Mouse (Mus musculus): ENCODE data around the gene Cpn1. TPM values are rescaled to one million over a fixed set of nuclear protein-coding genes. Genes with fewer than 3 reads are reported as not detected.
A peak's percentile ranks its signal among the peaks of the same experiment; 100 is the strongest.
"Not testable (repeated sequence)": the region's sequence is repeated elsewhere in the genome, so short reads cannot be mapped to it uniquely, and the experiment has no call there.

Cpn1 gene
- total RNA-seq, 1 experiment from 2014 or later = not detected

DNA sequence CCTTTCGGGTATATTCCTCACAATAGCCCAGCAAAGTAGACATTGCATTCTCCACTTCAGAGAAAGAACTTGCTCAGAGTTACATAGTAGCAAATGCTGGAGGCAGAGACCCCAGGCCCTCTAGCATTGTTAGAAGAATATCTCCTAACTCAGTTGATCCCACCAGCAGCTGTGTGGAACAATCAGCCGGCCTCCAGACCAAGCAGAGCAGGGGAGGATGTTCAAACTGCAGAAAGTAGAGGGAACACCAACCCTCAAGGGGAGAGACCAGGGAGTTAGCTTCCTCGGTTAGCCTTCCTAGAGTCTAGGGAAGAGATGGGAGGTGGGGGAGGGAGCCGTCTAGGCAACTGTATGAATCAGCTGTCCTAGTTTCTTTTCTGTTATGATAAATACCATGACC lies 6.1 kb upstream of the Cpn1 start:
- ATAC-seq (replicated peaks; ENCODE audit: low read depth, poor library complexity, severe bottlenecking) = no peak

DNA sequence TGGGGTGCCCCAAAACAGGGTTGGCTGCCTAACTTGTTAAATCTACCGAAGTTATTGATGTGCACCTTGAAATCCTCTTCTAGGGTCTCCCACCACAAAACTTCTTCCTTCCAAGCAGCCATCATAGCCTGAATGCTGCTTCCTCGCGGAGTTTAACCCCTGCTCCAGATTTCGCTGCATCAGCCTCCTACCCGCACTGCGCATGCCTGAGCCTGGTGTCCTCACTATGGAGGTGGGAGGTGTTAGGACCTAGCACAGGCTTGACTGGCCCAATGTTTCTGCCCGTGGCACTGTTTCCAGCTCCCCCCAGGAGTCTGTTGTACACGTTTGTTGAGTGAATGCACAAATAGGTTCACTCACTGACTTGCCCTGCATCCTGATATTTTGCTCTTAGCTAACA lies 4.0 kb upstream of the Cpn1 start:
- no peak for ATAC-seq (replicated peaks; ENCODE audit: low read depth, poor library complexity, severe bottlenecking)

DNA sequence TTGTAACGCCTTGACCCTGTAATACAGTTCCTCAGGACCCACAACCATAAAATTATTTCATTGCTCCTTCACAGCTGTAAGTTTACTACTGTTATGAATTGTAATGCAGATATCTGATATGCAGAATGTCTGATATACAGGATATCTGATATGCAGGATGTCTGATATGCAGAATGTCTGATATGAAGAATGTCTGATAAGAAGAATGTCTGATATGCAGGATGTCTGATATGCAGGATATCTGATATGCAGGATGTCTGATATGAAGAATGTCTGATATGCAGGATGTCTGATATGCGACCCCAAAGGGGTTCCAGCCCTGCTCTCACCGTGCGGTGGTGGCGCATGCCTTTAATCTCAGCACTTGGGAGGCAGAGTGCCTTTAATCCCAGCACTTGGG lies 4.4 kb downstream of the Cpn1 start:
- ATAC-seq (replicated peaks; ENCODE audit: low read depth, poor library complexity, severe bottlenecking) = no peak

DNA sequence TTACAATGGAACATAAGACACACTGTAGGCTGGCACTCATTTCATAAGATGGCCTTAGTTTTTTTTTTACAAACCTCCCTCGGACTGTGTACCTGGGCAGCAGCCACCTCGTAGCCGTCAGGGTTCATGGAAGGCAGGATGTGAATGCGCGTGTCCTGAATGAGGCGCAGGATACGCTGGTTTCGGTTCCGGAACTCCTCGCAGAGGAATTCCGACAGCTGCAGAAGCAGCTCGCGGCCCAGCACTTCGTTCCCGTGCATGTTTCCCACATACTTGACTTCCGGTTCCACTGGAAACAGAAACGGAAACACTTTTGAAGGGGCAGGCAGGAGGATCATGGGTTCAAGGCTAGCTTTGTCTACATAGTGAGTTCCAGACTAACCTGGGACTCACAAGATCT lies 5.6 kb downstream of the Cpn1 start:
- ATAC-seq (replicated peaks; ENCODE audit: low read depth, poor library complexity, severe bottlenecking) = no peak

DNA sequence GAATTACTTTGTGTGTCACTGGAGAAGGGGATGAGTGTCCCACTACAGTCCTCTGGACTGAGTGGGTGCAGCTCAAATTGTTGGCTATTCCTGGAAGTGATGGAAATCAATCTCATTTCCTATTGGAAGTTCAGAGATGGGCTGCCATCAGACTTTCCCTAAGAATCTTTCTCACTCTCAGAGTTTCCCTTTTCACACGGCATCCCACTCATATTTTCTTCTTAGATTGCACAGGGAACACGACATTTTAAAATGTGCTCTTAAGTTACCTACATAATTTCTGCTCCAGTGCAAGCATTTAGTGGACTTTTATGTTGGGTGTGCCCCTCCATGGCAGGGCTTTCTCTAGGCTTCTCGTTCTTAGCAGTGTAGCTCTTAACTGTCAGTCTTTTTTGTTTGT lies 8.6 kb downstream of the Cpn1 start:
- ATAC-seq (replicated peaks; ENCODE audit: low read depth, poor library complexity, severe bottlenecking) = no peak

DNA sequence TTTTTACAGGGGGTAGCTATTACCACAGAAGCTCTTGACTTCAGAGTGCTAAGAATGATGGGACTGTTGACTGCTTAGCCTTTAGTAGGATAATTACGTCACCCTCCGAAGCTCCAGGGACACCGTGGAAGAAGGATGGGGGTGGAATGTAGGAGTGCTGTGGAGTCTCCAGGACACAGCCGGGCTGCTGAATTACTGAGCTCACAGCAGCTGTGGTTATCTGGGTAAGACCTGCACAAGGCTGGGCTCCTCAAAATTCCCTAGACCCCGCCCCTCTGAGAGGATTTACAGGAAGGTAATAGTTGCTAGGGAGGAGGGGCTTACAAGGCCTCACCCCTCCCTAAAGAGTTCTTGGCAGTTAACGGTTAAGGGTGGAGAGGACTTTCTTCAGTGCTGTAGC lies 9.7 kb downstream of the Cpn1 start:
- ATAC-seq (replicated peaks; ENCODE audit: low read depth, poor library complexity, severe bottlenecking) = no peak

DNA sequence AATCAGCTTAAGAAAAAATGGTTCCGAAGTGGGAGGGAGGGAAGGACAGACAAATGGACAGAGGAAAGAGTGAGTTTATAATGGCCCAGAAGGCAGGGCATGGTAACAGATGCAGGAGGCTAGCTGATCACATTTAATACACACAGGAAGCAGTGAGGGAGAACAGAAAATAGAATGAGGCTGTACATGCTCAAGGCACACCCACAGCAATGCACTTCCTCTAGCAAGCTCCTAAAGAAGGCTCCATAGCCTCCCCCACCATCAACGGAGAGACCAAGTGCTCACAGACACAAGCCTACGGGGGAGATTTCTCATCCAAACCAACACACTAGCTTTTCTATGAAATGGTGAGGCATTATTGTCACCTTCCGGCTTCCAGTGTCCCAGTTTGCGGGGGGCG lies 12.1 kb downstream of the Cpn1 start:
- ATAC-seq (replicated peaks; ENCODE audit: low read depth, poor library complexity, severe bottlenecking) = no peak

DNA sequence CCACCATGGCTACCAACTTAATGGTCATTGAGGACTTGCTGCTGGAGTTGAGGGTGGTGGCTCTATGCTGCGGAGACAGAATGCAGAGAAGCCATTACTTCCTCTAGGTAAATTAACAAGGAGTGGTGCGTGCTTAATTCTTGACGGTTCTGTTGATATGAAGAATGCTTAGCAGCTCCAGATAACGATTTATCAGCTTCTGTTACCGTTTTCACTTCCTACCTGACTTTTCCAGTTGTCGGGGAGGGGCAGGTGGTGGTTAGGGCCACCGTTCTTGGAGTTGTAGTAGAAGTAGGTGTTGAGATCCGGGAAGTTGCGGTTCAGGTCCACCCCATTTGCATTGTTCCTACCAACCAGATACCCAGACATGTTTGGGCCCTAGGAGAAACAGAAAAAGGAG lies 12.6 kb downstream of the Cpn1 start:
- no peak for ATAC-seq (replicated peaks; ENCODE audit: low read depth, poor library complexity, severe bottlenecking)

DNA sequence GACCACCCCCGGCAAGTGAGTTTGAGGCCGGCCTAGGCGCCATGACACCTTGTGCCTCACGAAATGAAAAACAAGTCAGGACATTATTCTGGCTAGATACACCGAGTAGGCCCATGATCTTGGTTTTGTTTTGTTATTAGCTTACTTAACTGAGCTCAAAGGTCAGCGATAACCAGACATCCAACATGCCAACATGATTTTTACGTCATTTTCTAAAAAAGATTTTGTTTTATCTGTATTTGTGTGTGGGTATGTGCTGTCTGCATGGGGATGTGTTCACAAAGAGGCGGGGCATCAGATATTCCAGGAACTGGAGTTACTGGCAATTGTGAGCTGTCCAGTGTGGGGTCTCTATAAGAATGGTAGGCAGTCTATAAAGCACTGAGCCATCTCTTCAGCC lies 14.2 kb downstream of the Cpn1 start:
- ATAC-seq (replicated peaks; ENCODE audit: low read depth, poor library complexity, severe bottlenecking) = no peak

DNA sequence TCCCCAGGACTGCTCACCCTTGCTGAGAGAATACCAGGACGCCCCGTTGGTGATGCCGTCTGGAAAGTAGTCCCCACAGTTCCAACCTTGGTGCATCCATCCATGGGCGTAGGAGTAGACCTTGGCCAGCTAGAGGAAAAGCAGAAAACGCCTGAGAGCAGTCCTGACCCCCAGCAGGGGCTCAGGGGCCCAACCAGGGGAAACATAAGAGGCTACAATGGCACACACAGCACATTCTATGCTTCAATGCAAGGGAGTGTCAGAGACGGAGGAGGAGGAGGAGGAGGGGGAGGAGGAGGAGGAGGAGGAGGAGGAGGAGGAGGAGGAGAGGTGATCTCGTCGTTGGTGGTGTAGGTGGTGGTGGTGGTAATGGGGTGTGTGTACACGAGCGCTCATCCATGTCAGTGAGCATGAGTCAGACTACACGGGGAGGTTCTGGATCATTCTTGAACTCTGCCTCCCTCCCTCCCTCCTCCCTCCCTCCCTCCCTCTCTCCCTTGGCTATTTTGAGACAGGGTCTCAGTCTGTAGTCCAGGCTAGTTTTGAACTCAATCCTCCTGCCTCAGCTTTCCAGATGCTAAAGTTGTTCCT lies 17.8 kb downstream of the Cpn1 start:
- no peak for ATAC-seq (replicated peaks; ENCODE audit: low read depth, poor library complexity, severe bottlenecking)

DNA sequence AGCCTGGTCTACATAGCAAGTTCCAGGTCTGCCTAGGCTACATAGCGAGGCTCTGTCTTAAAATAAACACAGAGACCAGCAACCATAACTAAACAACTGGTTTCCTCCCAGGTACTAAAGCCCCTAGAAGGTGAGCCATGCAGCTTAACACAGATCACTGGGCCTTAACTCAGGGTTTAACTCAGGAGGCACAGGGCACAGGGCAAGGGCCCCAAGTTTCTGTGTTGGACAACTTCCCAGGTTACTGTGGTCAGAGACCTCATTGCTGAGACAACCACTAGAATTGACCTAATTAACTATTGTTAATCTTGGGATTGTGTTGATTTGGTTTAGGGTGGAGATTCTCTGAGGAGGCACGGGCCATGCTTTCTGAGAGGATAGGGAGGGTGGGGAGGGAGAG lies 19.9 kb downstream of the Cpn1 start:
- no peak for ATAC-seq (replicated peaks; ENCODE audit: low read depth, poor library complexity, severe bottlenecking)

DNA sequence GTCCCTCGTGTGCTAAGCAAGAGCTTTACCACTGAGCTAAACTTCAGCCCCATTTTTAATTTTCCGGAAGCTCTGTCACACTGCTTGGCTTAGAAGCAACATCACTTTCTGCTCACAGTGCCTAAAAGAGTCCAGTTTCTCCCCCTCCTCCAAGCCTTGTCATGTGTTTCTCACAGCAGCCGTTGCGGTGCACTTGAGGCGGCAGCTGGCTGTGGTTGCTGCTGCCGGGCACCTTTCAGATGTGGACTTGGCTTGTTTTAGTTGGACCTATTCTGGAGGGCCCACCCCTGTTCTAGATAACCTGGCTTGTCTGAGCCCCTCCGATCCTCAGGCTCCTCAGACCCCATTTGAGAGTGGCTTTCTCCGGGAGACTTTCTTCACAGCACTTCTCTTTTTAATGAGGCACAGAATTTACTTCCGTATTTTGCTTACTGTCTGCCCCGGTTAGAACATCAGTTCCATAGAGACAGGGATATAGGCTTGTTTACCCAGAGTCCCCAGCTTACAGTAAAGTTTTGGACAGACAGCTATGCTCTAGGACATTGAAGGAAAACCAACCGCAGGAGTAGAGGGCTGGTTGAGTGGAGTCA lies 20.8 kb downstream of the Cpn1 start:
- ATAC-seq (replicated peaks; ENCODE audit: low read depth, poor library complexity, severe bottlenecking) = peak; percentile 82

DNA sequence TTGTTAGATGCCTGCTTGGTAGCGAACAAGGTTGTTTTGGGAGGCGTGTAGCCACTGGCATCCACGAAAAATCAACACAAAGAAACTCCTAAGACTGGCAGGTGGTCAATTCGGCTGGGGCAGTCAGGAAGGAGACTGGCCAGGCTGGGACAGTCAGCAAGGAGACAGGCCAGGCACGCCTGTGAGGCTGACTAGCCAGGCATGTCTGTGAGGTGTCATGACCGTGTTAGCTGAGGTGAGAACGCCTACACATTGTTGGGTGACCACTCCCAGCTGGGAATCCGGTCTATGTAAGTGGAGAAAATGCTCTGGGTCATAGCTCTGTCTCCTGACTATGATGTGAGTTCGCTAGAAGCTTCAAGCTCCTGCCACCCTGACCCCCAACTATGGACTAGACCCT lies 23.6 kb downstream of the Cpn1 start:
- ATAC-seq (replicated peaks; ENCODE audit: low read depth, poor library complexity, severe bottlenecking) = no peak

DNA sequence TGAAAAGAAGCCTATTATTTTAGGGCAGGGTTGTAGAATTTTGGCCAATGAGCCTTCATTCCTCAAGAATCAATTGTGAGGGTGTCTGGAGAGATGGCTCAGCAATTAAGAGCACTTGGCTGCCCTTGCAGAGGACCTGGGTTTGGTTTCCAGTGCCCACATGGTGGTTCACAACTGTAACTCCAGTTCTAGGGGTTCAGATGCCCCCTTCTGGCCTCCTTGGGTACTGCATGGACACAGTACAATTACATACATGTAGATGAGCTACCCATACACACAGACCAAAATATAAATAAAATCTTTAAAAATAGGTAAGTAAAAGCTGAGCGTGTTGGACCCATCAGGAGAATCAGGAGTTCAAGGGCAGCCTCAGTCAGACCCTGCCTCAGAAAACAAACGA lies 25.2 kb downstream of the Cpn1 start:
- no peak for ATAC-seq (replicated peaks; ENCODE audit: low read depth, poor library complexity, severe bottlenecking)

DNA sequence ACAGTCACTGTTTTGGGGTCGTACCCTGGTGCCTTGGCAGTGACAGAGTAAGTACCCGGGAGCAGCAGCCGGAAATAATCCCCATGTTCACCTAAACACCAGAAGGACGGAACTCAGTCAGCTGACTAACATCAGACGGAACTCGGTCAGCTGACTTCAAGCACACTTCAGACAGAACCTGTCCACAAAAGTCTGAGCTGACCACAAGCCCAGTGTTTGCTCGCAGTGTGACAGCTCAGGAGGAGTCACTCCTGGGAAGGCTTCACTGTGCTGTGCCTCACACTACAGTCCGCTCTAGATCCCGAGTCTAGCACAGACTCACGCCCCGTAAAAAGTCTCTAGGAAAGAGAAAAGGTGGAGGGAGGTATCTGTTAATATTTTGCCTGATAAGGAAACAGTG lies 26.3 kb downstream of the Cpn1 start:
- ATAC-seq (replicated peaks; ENCODE audit: low read depth, poor library complexity, severe bottlenecking) = no peak

DNA sequence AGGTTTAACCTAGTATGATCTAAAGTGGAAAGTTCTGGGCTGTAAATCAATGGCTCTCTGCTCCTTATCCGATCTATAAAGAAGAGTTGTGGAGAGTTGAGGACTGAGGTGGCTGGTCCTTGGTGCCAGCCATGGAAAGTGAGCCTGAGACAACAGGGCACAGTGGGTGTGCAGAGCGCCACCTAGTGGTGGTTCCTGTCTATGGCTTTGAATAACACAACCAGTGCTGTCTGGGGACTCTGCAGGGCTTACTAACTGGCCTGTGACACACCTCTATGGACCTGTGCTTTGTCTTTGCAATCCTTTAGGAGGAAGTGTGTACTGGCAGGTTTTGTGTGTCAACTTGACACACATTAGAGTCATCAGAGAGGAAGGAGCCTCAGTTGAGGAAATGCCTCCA lies 27.2 kb downstream of the Cpn1 start:
- ATAC-seq (replicated peaks; ENCODE audit: low read depth, poor library complexity, severe bottlenecking) = peak; percentile 86

DNA sequence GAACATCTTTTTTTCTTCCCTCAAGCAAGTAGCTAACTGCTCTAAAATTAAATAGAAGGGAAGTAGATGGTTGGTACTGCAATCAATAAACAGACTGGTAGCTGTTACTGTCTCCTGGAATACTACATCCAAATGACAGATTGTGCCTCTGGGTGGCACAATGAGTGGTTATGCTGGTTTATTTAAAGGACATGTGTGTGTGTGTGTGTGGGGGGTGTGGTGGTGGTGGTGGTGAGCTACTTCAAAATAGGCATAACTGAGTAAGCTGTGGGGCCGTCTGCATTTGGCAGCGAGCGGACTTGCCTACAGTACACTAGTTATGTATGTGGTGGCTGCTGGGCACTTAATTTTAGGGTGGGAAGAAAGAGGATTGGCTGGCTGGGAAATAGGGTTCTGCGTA lies 28.5 kb downstream of the Cpn1 start:
- no peak for ATAC-seq (replicated peaks; ENCODE audit: low read depth, poor library complexity, severe bottlenecking)

DNA sequence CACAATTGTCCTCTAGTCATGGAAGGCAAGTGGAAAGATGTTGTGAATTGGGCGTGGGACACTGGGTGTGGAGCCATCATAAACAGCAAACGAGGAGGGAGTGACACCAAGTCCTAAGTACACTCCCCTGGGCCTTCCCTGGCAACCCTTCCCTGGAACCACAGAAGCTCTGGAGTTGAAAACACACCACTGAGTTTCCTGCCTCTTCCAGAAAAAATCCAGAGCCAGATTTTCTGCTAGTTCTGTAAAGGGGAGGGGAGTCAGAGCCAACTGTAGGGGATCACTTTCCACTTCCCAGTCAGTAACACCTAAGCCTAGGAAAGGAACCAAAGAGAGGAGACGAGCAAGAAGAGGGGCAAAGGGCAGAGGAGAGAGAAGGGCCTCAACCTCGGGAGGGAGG lies 29.0 kb downstream of the Cpn1 start:
- ATAC-seq (replicated peaks; ENCODE audit: low read depth, poor library complexity, severe bottlenecking) = no peak

DNA sequence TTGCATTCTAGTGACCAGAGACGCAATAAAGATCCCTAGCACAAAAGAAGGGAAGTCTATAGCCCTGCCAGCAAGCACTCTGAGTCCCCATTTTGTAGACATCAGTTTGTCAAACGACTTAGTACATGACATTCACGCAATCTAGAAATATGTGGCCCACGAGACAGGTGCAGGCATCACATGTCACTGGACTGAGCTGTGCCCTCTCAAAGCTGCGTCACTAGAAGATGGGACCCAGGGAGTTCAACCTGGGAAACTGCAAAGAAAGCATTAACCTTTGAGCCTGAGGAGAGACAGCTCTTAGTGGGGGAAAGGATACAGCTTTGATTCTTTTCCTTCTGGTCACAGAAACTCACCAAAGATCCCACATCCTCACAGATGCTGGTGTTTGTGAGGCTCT lies 31.1 kb downstream of the Cpn1 start:
- no peak for ATAC-seq (replicated peaks; ENCODE audit: low read depth, poor library complexity, severe bottlenecking)

DNA sequence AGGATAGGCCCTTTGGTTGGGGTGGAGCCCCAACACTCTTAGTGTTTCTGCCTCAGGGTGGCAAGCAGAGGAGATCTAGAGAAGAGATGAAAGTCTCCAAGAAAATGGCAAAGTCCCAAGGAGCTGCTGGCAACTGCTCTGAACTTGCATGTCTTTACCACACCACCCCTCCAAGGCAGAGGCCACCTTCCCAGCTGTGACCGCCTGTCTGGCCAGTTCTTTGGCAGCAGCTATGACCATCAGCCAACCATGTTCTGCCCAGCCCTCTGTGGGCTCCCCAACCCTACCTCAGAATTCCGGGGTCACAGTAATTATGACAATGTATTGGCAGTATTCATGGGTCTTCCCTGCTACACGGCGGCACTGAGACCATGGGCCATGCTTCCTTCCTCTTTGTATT lies 31.5 kb downstream of the Cpn1 start:
- no peak for ATAC-seq (replicated peaks; ENCODE audit: low read depth, poor library complexity, severe bottlenecking)

DNA sequence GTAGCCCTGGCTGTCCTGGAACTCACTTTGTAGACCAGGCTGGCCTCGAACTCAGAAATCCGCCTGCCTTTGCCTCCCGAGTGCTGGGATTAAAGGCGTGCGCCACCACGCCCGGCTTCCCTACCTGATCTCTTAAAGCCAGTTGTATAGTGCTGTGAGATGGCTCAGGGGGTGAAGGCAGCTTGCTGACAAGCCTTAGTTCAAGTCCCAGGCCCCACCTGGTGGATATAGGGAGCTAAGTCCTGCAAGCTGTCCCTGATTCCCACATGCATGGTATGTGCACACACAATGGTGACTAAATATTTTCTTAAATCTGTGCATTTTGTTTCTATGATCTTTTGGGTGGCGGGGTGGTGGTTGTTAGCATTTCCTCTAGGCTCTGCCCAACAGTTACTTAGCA lies 33.4 kb downstream of the Cpn1 start:
- not testable (repeated sequence) for ATAC-seq (replicated peaks; ENCODE audit: low read depth, poor library complexity, severe bottlenecking)

DNA sequence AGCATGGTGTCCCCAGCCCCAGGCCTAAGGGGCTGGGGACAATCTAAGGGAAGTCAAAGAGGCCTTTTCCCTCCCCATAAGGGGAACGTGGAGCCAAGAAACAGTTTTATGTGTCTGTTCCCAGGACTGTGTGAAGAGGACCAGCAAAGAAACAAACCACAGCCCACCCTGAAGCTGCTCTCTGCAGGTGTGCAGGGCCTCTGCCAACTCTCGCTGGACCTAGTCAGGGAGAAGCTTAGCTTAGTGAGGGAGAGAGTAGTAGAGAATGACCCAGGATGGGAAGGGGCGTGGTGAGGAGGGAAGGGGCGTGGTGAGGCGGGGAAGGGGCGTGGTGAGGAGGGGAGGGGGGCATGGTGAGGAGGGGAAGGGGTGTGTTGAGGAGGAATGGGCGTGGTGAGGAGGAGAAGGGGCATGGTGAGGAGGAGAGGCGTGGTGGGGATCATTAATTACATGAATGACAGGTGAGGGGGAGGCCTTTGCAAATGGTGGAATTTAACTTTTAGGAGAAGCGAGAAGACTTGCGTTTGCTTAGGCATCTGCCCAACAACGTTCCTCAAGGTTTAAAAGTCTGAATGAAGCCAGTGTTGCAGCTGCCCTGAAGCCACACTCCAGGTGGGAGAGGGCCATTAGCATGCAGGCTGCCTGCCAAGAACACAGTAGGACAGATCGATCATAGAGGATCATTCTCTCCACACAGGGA lies 37.1 kb downstream of the Cpn1 start:
- ATAC-seq (replicated peaks; ENCODE audit: low read depth, poor library complexity, severe bottlenecking) = peak; percentile 50; the same call in 1 of the 2 replicates

Measured in common myeloid progenitor, adult 5-6 weeks (primary cell).